Mouse (Mus musculus) heart, adult 2 months (tissue): ENCODE measurements around the gene Iffo2.

ENCODE experiments used
- CTCF ChIP-seq: fragments of 200-600 bp; IDR thresholded peaks from 2 replicates; pipeline ENCODE4 v1.8.1; 2022; ENCODE audit warnings: antibody characterized with exemption, mild to moderate bottlenecking, moderate library complexity
- EP300 ChIP-seq: fragments of 200-500 bp; IDR thresholded peaks from 2 replicates; pipeline ENCODE4 v1.6.1; 2011; ENCODE audit warnings: low read depth, low read length, control low read depth; ENCODE audit not compliant: insufficient read depth

- TF ChIP-seq CTCF (no peak), EP300 (no peak)
These were observed 26.4 kb upstream of the Iffo2 start for GRCm38 (mm10) chr4:139503919-139504318.
